Mouse (Mus musculus) large intestine, adult 2 months (tissue): ENCODE results near the gene Nrxn2. TPM values are rescaled to one million over a fixed set of nuclear protein-coding genes. Genes with fewer than 3 reads are reported as not detected.

ENCODE experiments used
- DNase-seq: peaks from one replicate; pipeline ENCODE4 v3.0.0-alpha.2; 2012; ENCODE audit warnings: low read depth, low spot score
- WGBS: fragments of 180-500 bp; shearing (Covaris S2); methylation state at CpG from one replicate; pipeline ENCODE4 v1.1.7; 2018; 5-methylcytosine and 5-hydroxymethylcytosine counted together
- polyA plus RNA-seq: library from polyadenylated mRNA; depleted of rRNA; stranded (reverse); fragments of >200 nt; gene quantifications from 2 replicates; pipeline ENCODE4 v1.2.3, GENCODE M21; 2012

The Nrxn2 gene
- polyA plus RNA-seq, 1 experiment, result 2.1 TPM

GRCm38 (mm10) chr19:6503926-6504655 lies 85.6 kb downstream of the Nrxn2 start:
- WGBS, result 13% methylated on average over 16 of the region's 16 CpGs
- DNase-seq, result no peak

GRCm38 (mm10) chr19:6504656-6505045 lies 86.1 kb downstream of the Nrxn2 start:
- DNase-seq, result no peak
- 78% methylated on average over 12 of the region's 12 CpGs for WGBS

- no peak for DNase-seq
- WGBS, result 30% methylated on average over 10 of the region's 10 CpGs
Observed at GRCm38 (mm10) chr19:6507393-6507792, 88.9 kb downstream of the Nrxn2 start.

- no peak for DNase-seq
- WGBS, result 61% methylated on average over 10 of the region's 10 CpGs
Observed at GRCm38 (mm10) chr19:6509881-6510280, 91.3 kb downstream of the Nrxn2 start.

- 81% methylated on average over 2 of the region's 2 CpGs for WGBS
- DNase-seq, result no peak
Observed at GRCm38 (mm10) chr19:6510546-6510945, 92.0 kb downstream of the Nrxn2 start.

GRCm38 (mm10) chr19:6513389-6514139 lies 95.0 kb downstream of the Nrxn2 start:
- WGBS, result 18% methylated on average over 15 of the region's 15 CpGs
- DNase-seq, result no peak

- DNase-seq, result no peak
- 45% methylated on average over 6 of the region's 6 CpGs for WGBS
Observed at GRCm38 (mm10) chr19:6514940-6515339, 96.4 kb downstream of the Nrxn2 start.

- no peak for DNase-seq
- 59% methylated on average over 5 of the region's 5 CpGs for WGBS
Observed at GRCm38 (mm10) chr19:6515448-6515847, 96.9 kb downstream of the Nrxn2 start.

GRCm38 (mm10) chr19:6516153-6516552 lies 97.6 kb downstream of the Nrxn2 start:
- DNase-seq, result no peak
- 58% methylated on average over 8 of the region's 8 CpGs for WGBS

- 63% methylated on average over 5 of the region's 5 CpGs for WGBS
- DNase-seq, result no peak
Observed at GRCm38 (mm10) chr19:6518601-6519000, 100.1 kb downstream of the Nrxn2 start.

GRCm38 (mm10) chr19:6519483-6519882 lies 101.0 kb downstream of the Nrxn2 start:
- 68% methylated on average over 2 of the region's 2 CpGs for WGBS
- DNase-seq, result no peak

GRCm38 (mm10) chr19:6521630-6522029 lies 103.1 kb downstream of the Nrxn2 start:
- no peak for DNase-seq
- WGBS, result 67% methylated on average over 3 of the region's 3 CpGs

- 87% methylated on average over 14 of the region's 14 CpGs for WGBS
- no peak for DNase-seq
Observed at GRCm38 (mm10) chr19:6522289-6522688, 103.8 kb downstream of the Nrxn2 start.

- DNase-seq, result no peak
- WGBS, result 75% methylated on average over 4 of the region's 4 CpGs
Observed at GRCm38 (mm10) chr19:6525023-6525422, 106.5 kb downstream of the Nrxn2 start.

GRCm38 (mm10) chr19:6526010-6526409 lies 107.5 kb downstream of the Nrxn2 start:
- 80% methylated on average over 9 of the region's 9 CpGs for WGBS
- no peak for DNase-seq

GRCm38 (mm10) chr19:6527439-6527838 lies 108.9 kb downstream of the Nrxn2 start:
- WGBS, result 87% methylated on average over 3 of the region's 3 CpGs
- DNase-seq, result no peak

- DNase-seq, result no peak
- 74% methylated on average over 17 of the region's 17 CpGs for WGBS
Observed at GRCm38 (mm10) chr19:6527839-6528531, 109.5 kb downstream of the Nrxn2 start.

- DNase-seq, result no peak
- WGBS, result 74% methylated on average over 14 of the region's 14 CpGs
Observed at GRCm38 (mm10) chr19:6529265-6529985, 110.9 kb downstream of the Nrxn2 start.

- WGBS, result 32% methylated on average over 13 of the region's 13 CpGs
- DNase-seq, result no peak
Observed at GRCm38 (mm10) chr19:6530359-6530758, 111.8 kb downstream of the Nrxn2 start.
